Mouse (Mus musculus) lung, embryonic 14.5 days (tissue): ENCODE measurements around the gene Zfp750. TPM values are rescaled to one million over a fixed set of nuclear protein-coding genes. Genes with fewer than 3 reads are reported as not detected.

Experiments
- ATAC-seq: fragments of 200-750 bp; cut with Nextera tagmentation; 2 replicates; pipeline ENCODE4 v1.8.0; 2017; ENCODE audit warnings: mild to moderate bottlenecking, moderate TSS enrichment, moderate library complexity; ENCODE audit not compliant: insufficient read depth
- DNase-seq: peaks from one replicate; pipeline ENCODE4 v3.0.0-alpha.2; 2015
- H3K27ac ChIP-seq: fragments of 300-500 bp; sonication (generic); 2 replicates; pipeline ENCODE4 v1.5.1; 2014; ENCODE audit warnings: low read depth, mild to moderate bottlenecking, moderate library complexity
- H3K27me3 ChIP-seq: fragments of 300-500 bp; sonication (generic); 2 replicates; pipeline ENCODE4 v1.6.1; 2014; ENCODE audit warnings: low read length, control low read depth; ENCODE audit not compliant: insufficient read depth
- H3K36me3 ChIP-seq: fragments of 300-500 bp; sonication (generic); 2 replicates; pipeline ENCODE4 v1.6.1; 2014; ENCODE audit warnings: control low read depth; ENCODE audit not compliant: insufficient read depth
- H3K4me1 ChIP-seq: fragments of 300-500 bp; sonication (generic); 2 replicates; pipeline ENCODE4 v1.6.1; 2014; ENCODE audit warnings: antibody characterized with exemption, control low read depth; ENCODE audit not compliant: insufficient read depth
- H3K4me2 ChIP-seq: fragments of 300-500 bp; sonication (generic); 2 replicates; pipeline ENCODE4 v1.6.1; 2014; ENCODE audit warnings: mild to moderate bottlenecking
- H3K4me3 ChIP-seq: fragments of 300-500 bp; sonication (generic); 2 replicates; pipeline ENCODE4 v1.5.1; 2014; ENCODE audit warnings: low read depth, low read length
- H3K9ac ChIP-seq: fragments of 300-500 bp; sonication (generic); 2 replicates; pipeline ENCODE4 v1.6.1; 2014
- H3K9me3 ChIP-seq: fragments of 300-500 bp; sonication (generic); 2 replicates; pipeline ENCODE4 v1.6.1; 2016; ENCODE audit warnings: low read depth, low read length, control low read depth
- CTCF ChIP-seq: IDR thresholded peaks from 2 replicates; pipeline ENCODE4 v1.5.1; 2016; ENCODE audit warnings: antibody characterized with exemption, low read depth
- WGBS: fragments of 180-500 bp; shearing (Covaris S2); extraction: QIAGEN DNeasy Blood & Tissue Kit; methylation state at CpG from one replicate; pipeline ENCODE4 v1.1.7; 2014; 5-methylcytosine and 5-hydroxymethylcytosine counted together
- polyA plus RNA-seq: library from polyadenylated mRNA; unstranded; fragments of >200 nt; fragmentation: Nextera tagmentation; extraction: Ambion mirVana; gene quantifications from 2 replicates; pipeline ENCODE4 v1.2.1, GENCODE M21; 2014

The Zfp750 gene
- polyA plus RNA-seq, 1 experiment from 2014 or later = 0.34 TPM

DNA sequence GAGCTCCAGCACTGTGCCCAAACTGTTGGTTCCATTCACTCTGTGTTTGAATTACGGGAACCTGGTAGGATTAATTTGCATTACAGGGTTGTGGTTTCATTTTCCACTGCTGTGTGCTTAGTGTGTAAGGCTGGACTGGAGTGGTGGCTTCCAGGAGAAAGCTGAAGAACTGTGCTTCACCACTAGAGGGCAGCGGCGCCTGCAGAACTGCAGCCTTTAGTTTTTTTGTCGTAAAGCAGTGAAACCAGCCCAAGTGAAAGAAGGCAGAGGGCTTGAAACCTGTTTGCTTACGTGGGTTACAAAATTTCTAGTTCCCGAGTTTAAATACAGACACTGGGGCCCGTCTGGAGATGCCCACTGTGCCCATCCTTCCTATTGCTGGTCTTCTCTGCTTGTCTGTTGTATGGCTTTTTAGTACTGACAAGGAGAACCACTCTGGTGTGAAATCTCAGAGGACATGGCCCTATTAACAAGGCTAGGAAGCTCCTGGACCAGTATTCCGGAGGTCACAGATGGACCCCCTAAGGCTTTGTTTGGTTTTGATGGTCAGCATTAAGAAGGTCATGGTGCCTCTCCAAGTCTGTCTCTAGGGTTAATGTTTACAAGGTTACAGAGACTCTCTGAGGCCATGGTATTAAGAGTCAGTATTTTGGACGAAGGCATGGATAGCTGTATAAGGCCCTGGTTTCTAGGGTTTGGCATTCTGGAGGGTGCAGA lies 43.3 kb downstream of the Zfp750 start:
- Histone ChIP-seq H3K4me2 (no peak overlapping the region), H3K36me3 (peaks cover 18% of the 10 kb centered on the region), H3K4me1 (no peaks in the 10 kb centered on the region), H3K4me3 (no peak overlapping the region), H3K9me3 (no peaks in the 10 kb centered on the region), H3K9ac (no peak overlapping the region), H3K27ac (no peak overlapping the region), H3K27me3 (no peaks in the 10 kb centered on the region)
- ATAC-seq (peak; percentile 56; the same call in 1 of the 2 replicates), DNase-seq (peak; percentile 89)
- WGBS = 31% methylated on average over 9 of the region's 9 CpGs
- TF ChIP-seq CTCF = peak; percentile 91

DNA sequence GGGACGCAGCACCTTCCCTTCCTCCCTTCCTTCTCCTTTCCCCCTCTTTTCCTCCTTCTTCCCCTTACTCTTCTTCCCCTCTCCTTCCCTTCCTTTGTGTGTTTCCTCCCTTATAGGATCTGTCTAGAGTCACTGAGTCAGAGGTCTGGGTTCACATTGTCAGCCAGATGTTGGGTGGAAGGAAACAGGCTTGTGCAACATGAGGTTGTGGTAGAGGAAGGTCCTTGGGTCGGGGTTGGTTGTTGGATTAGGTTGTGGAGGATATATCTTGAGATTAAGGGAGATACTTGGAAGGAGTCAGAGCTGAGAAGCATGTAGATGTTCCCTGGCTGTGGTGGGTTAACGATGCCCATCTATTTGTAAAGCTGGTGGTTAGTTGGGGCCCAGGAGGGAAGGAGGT lies 44.3 kb downstream of the Zfp750 start:
- Histone ChIP-seq H3K4me2 (no peak overlapping the region), H3K4me1 (no peaks in the 10 kb centered on the region), H3K36me3 (peaks cover 25% of the 10 kb centered on the region), H3K9me3 (no peaks in the 10 kb centered on the region), H3K4me3 (no peak overlapping the region), H3K27ac (no peak overlapping the region), H3K9ac (no peak overlapping the region), H3K27me3 (no peaks in the 10 kb centered on the region)
- no peak for ATAC-seq
- no peak for DNase-seq
- WGBS = 79% methylated on average over 3 of the region's 3 CpGs
- TF ChIP-seq CTCF = no peak

DNA sequence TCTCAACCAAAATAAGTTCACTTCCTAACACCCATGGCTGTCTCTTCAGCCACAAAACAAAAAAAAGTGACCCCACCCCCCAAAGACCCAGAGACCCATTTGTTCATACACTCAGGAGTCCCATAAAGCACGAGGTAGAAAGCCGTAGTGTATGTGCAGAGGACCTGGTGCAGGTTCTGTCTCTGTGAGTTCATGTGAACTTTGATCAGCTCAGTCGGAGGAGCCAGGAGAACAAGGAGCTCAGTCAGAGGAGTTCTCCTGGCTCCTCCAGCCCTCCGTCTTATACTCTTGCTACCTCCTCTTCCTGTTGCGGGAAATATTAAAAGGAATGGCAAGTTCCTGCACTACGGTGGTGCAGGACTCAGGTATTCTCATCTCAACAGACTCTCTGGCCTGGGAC lies 51.7 kb downstream of the Zfp750 start:
- 92% methylated on average over 6 of the region's 6 CpGs for WGBS
- ATAC-seq (no peak), DNase-seq (no peak)
- Histone ChIP-seq H3K9ac (no peak overlapping the region), H3K4me2 (no peak overlapping the region), H3K27me3 (no peaks in the 10 kb centered on the region), H3K4me3 (no peak overlapping the region), H3K9me3 (no peaks in the 10 kb centered on the region), H3K36me3 (peaks cover 28% of the 10 kb centered on the region; the same call in 1 of the 2 replicates), H3K27ac (no peak overlapping the region), H3K4me1 (no peaks in the 10 kb centered on the region)
- no peak for TF ChIP-seq CTCF

Other genes starting within 250 kb of the Zfp750 start
- 110 and 111 TPM in 2 replicates for gene Wdr45b, start 164.9 kb downstream of the Zfp750 start, polyA plus RNA-seq
- 3.0 and 4.7 TPM in 2 replicates for gene Rab40b, start 131.1 kb downstream of the Zfp750 start, polyA plus RNA-seq
- 5.6 TPM in 2 replicates for gene Fn3krp, start 97.9 kb downstream of the Zfp750 start, polyA plus RNA-seq
- 0.23 and 0.33 TPM in 2 replicates for gene Fn3k, start 84.4 kb downstream of the Zfp750 start, polyA plus RNA-seq
- gene Tbcd, start 67.4 kb downstream of the Zfp750 start, polyA plus RNA-seq = 36.8 and 41.3 TPM in 2 replicates
- 7.3 and 8.0 TPM in 2 replicates for gene B3gntl1, start 153.8 kb upstream of the Zfp750 start, polyA plus RNA-seq
- 18.6 and 20.2 TPM in 2 replicates for gene Metrnl, start 182.2 kb upstream of the Zfp750 start, polyA plus RNA-seq